ENCODE assay signal across 9 mouse cellular contexts in the genomic region with DNA sequence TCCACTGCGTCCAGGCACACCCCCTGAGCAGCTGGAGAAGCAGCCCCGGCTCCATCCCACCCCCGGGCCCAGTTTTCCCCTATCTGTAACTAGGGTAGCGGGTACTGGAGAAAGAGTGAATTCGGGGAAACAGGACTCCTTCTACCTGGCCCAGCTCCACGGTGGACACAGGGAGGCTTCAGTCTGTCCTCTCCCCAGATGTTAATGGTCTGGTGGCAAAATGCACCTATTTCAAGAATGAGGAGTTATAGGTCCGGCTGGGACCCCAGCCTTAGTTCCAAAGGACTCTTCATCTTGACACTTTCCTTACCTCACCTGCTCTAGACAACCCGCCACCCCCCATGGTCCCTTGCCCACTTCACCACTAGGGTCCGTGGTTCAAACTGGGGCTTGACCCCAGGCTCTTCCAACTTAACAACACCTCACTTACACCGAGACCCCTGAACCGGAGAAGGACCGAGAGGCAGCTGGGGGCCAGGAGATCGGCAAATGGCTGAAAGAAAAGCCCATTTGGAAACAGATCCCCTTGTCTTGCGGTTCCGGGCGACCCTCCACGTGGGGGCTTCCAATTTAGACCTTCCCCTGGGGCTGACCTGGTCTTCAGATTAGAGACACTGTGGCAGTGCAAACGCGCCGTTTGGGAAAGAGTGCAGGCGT. TPM values are rescaled to one million over a fixed set of nuclear protein-coding genes. Genes with fewer than 3 reads are reported as not detected.
DNase-seq lines count a peak whose midpoint lies in the region; ATAC-seq and TF ChIP-seq lines count a peak whose summit lies in the region.
"Had no signal": no experiment of that assay in that cellular context is flagged by ENCODE, and none has a peak within 500 bp of the region (broad histone marks: within the 10 kb centered on the region; RNA-seq: fewer than 3 reads in every experiment).

No protein-coding gene starts in this region.

- no peaks in the 10 kb centered on the region for H3K27me3 ChIP-seq in testis, adult 2 months (ENCODE audit: control insufficient read depth, insufficient read depth, low read length)
- H3K27me3 ChIP-seq in liver, embryonic 14.5 days (ENCODE audit: control insufficient read depth, insufficient read depth, low read length) = peaks cover 63% of the 10 kb centered on the region

- H3K9ac ChIP-seq in liver, embryonic 14.5 days (replicated peaks) = no peak overlapping the region

- no peak overlapping the region for H3K27ac ChIP-seq in testis, adult 2 months (ENCODE audit: control insufficient read depth, insufficient read depth, low read depth, low read length)
- no peak overlapping the region for H3K27ac ChIP-seq in liver, embryonic 14.5 days

- WGBS in liver, embryonic 14.5 days (ENCODE audit: insufficient replicate concordance) = 5% methylated on average over 21 of the region's 21 CpGs

- H3K4me3 ChIP-seq in testis, adult 2 months (ENCODE audit: control insufficient read depth, low read depth, low read length) = peak overlapping the region; percentile 71
- peak overlapping the region; percentile 50 to 57; a peak in 3 of 4 replicates for H3K4me3 ChIP-seq in liver, embryonic 14.5 days (ENCODE audit: insufficient read depth in 1 of 2, low read depth in 2 of 2, low read length in 2 of 2)

- peaks cover 24% of the 10 kb centered on the region for H3K4me1 ChIP-seq in testis, adult 2 months (ENCODE audit: control insufficient read depth, insufficient read depth, low read length)
- H3K4me1 ChIP-seq in liver, embryonic 14.5 days (replicated peaks; ENCODE audit: control insufficient read depth in 2 of 2, insufficient read depth in 2 of 2, low read length in 1 of 2) = no peaks in the 10 kb centered on the region

- peak overlapping the region; percentile 74 for H3K4me2 ChIP-seq in liver, embryonic 14.5 days (ENCODE audit: low read depth)

- H3K9me3 ChIP-seq in liver, embryonic 14.5 days (ENCODE audit: control insufficient read depth, low read length) = no peaks in the 10 kb centered on the region

- no peak for TF ChIP-seq EP300 in liver, embryonic 14.5 days (IDR thresholded peaks at IDR 0.05; ENCODE audit: low read depth)

- no peak for TF ChIP-seq CTCF in testis, adult 2 months (IDR thresholded peaks at IDR 0.05; ENCODE audit: control insufficient read depth, insufficient read depth, insufficient replicate concordance, low read depth, low read length)
- TF ChIP-seq CTCF in liver, embryonic 14.5 days (IDR thresholded peaks at IDR 0.05; ENCODE audit: low read depth) = no peak

- H3K36me3 ChIP-seq in testis, adult 2 months (ENCODE audit: control insufficient read depth, insufficient read depth, low read length) = no peaks in the 10 kb centered on the region
- no peaks in the 10 kb centered on the region for H3K36me3 ChIP-seq in liver, embryonic 14.5 days (replicated peaks; ENCODE audit: control insufficient read depth, insufficient read depth, low read depth)

- DNase-seq in embryo, embryonic 11 days = peak; percentile 26
- no peak for DNase-seq in embryo, embryonic 9.5 days (ENCODE audit: extremely low spot score)
- DNase-seq in testis, postnatal 14 days (ENCODE audit: low spot score) = no peak
- DNase-seq in liver, embryonic 14.5 days (ENCODE audit: low read depth in 3 of 3, low spot score in 3 of 3) = no peak
- no peak for DNase-seq in urinary bladder, postnatal 36 days (ENCODE audit: low spot score in 2 of 2)
- DNase-seq in layer of hippocampus, adult 11-12 months (ENCODE audit: low spot score) = no peak
- DNase-seq: adrenal gland, postnatal 14 days had no signal

- TF ChIP-seq POLR2A in testis, adult 2 months (IDR thresholded peaks at IDR 0.05; ENCODE audit: control insufficient read depth, low read depth, low read length) = no peak

- ATAC-seq in liver, embryonic 14.5 days (ENCODE audit: insufficient read depth) = no peak
- no peak for ATAC-seq in erythroid progenitor cell, adult 5-6 weeks (replicated peaks; ENCODE audit: low FRiP score, poor library complexity, severe bottlenecking)

RNA-seq across cellular contexts. Expression of a gene that starts 1.7 kb away (rescaled TPM):
- 9.9 and 12.0 TPM in 2 replicates for polyA plus RNA-seq in testis, adult 2 months (2012; rRNA removed)
- polyA plus RNA-seq in liver, embryonic 14.5 days (2012; rRNA removed) = 3.1 and 3.5 TPM in 2 replicates
- 0.69 and 1.1 TPM in 2 replicates for polyA plus RNA-seq in liver, embryonic 14.5 days (2014; fragmentation: Nextera tagmentation; extraction: Ambion mirVana)
- total RNA-seq in erythroid progenitor cell, adult 5-6 weeks (2015; ENCODE audit: low replicate concordance) = not detected in 2 replicates
- total RNA-seq in erythroid progenitor cell, adult 5-6 weeks (2017; ENCODE audit: low replicate concordance) = not detected in 2 replicates

RNA-seq across cellular contexts. Expression of a gene that starts 29.1 kb away (rescaled TPM):
- polyA plus RNA-seq in testis, adult 2 months (2012; rRNA removed) = 0.05 and 0.12 TPM in 2 replicates
- not detected in 2 replicates for polyA plus RNA-seq in liver, embryonic 14.5 days (2012; rRNA removed)
- 0.62 and 0.76 TPM in 2 replicates for polyA plus RNA-seq in liver, embryonic 14.5 days (2014; fragmentation: Nextera tagmentation; extraction: Ambion mirVana)
- total RNA-seq in erythroid progenitor cell, adult 5-6 weeks (2015; ENCODE audit: low replicate concordance) = not detected in 2 replicates
- total RNA-seq in erythroid progenitor cell, adult 5-6 weeks (2017; ENCODE audit: low replicate concordance) = 1.9 TPM in 1 of 2 replicates, not detected in the other

RNA-seq across cellular contexts. Expression of a gene that starts 39.2 kb away (rescaled TPM):
- polyA plus RNA-seq in testis, adult 2 months (2012; rRNA removed) = 0.10 and 0.32 TPM in 2 replicates
- polyA plus RNA-seq in liver, embryonic 14.5 days (2012; rRNA removed) = 23.5 and 25.0 TPM in 2 replicates
- 15.7 and 19.7 TPM in 2 replicates for polyA plus RNA-seq in liver, embryonic 14.5 days (2014; fragmentation: Nextera tagmentation; extraction: Ambion mirVana)
- total RNA-seq in erythroid progenitor cell, adult 5-6 weeks (2015; ENCODE audit: low replicate concordance) = not detected in 2 replicates
- total RNA-seq in erythroid progenitor cell, adult 5-6 weeks (2017; ENCODE audit: low replicate concordance) = not detected in 2 replicates

Comparison
In these comparisons a context has a peak if more than half of its experiments do, and no peak if none do; other contexts are left out.
1. RNA of a gene that starts 39.2 kb away (polyA plus RNA-seq): 15.7 to 25.0 TPM in liver, embryonic 14.5 days; 0.10 to 0.32 TPM in testis, adult 2 months; every median in the first group is over 10 times any median in the second.